Mouse (Mus musculus) lung, embryonic 14.5 days (tissue): Measurements from ENCODE around the gene Gm14819. TPM values are rescaled to one million over a fixed set of nuclear protein-coding genes. Genes with fewer than 3 reads are reported as not detected.
"Not testable (repeated sequence)": the region's sequence is repeated elsewhere in the genome, so short reads cannot be mapped to it uniquely, and the experiment has no call there.

Experiments used
- ATAC-seq: fragments of 200-750 bp; cut with Nextera tagmentation; 2 replicates; pipeline ENCODE4 v1.8.0; 2017; ENCODE audit warnings: mild to moderate bottlenecking, moderate TSS enrichment, moderate library complexity; ENCODE audit not compliant: insufficient read depth
- DNase-seq: peaks from one replicate; pipeline ENCODE4 v3.0.0-alpha.2; 2015
- H3K27ac ChIP-seq: fragments of 300-500 bp; sonication (generic); 2 replicates; pipeline ENCODE4 v1.5.1; 2014; ENCODE audit warnings: low read depth, mild to moderate bottlenecking, moderate library complexity
- H3K27me3 ChIP-seq: fragments of 300-500 bp; sonication (generic); 2 replicates; pipeline ENCODE4 v1.6.1; 2014; ENCODE audit warnings: low read length, control low read depth; ENCODE audit not compliant: insufficient read depth
- H3K36me3 ChIP-seq: fragments of 300-500 bp; sonication (generic); 2 replicates; pipeline ENCODE4 v1.6.1; 2014; ENCODE audit warnings: control low read depth; ENCODE audit not compliant: insufficient read depth
- H3K4me1 ChIP-seq: fragments of 300-500 bp; sonication (generic); 2 replicates; pipeline ENCODE4 v1.6.1; 2014; ENCODE audit warnings: antibody characterized with exemption, control low read depth; ENCODE audit not compliant: insufficient read depth
- H3K4me2 ChIP-seq: fragments of 300-500 bp; sonication (generic); 2 replicates; pipeline ENCODE4 v1.6.1; 2014; ENCODE audit warnings: mild to moderate bottlenecking
- H3K4me3 ChIP-seq: fragments of 300-500 bp; sonication (generic); 2 replicates; pipeline ENCODE4 v1.5.1; 2014; ENCODE audit warnings: low read depth, low read length
- H3K9ac ChIP-seq: fragments of 300-500 bp; sonication (generic); 2 replicates; pipeline ENCODE4 v1.6.1; 2014
- H3K9me3 ChIP-seq: fragments of 300-500 bp; sonication (generic); 2 replicates; pipeline ENCODE4 v1.6.1; 2016; ENCODE audit warnings: low read depth, low read length, control low read depth
- WGBS: fragments of 180-500 bp; shearing (Covaris S2); extraction: QIAGEN DNeasy Blood & Tissue Kit; methylation state at CpG from one replicate; pipeline ENCODE4 v1.1.7; 2014; 5-methylcytosine and 5-hydroxymethylcytosine counted together
- polyA plus RNA-seq: library from polyadenylated mRNA; unstranded; fragments of >200 nt; fragmentation: Nextera tagmentation; extraction: Ambion mirVana; gene quantifications from 2 replicates; pipeline ENCODE4 v1.2.1, GENCODE M21; 2014

Gene Gm14819
- polyA plus RNA-seq, result not detected in 2 replicates

DNA sequence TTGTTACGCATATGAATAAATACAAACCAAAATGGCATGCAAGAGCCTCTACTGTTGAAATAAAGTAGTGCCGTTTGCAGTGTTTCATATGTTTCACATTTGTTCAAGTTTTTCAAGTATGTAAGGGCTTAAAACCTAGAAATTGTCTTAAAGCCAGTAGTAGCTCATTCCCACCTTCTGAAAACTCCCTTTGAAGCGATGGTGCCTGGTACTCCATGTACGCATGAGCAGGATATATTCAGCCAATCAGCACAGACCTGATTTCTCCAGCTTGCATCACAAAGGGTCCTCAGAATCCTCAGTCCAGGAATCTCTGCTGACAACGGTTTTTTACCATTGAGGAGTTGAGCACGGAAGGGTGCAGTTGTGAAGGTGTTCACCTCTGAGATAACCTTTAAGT is at the start of gene Gm14819:
Gene Gm14819, plus strand, starts transcription at position 301 of the 400 bp plus-strand sequence.
- not testable (repeated sequence) for H3K4me2 ChIP-seq, ATAC-seq, H3K9ac ChIP-seq, H3K4me1 ChIP-seq, H3K9me3 ChIP-seq, H3K36me3 ChIP-seq, H3K4me3 ChIP-seq, H3K27me3 ChIP-seq, H3K27ac ChIP-seq, DNase-seq
- WGBS, result no CpG with 5 or more reads among the region's 6 CpGs
